Mouse (Mus musculus) urinary bladder, postnatal 14 days (tissue): ENCODE measurements at regions not wholly inside any gene's neighbourhood (a gene's known extent, or its start where the extent isn't known, plus 50 kb on each side); places are given as distances from the start of the nearest gene placed in this dataset.
"Not testable (repeated sequence)": the region's sequence is repeated elsewhere in the genome, so short reads cannot be mapped to it uniquely, and the experiment has no call there.

Experiments
- DNase-seq: peaks from one replicate; pipeline ENCODE4 v3.0.0; 2021; ENCODE audit warnings: low spot score

- DNase-seq = peak; percentile 20
Observed at GRCm38 (mm10) chr10:130594046-130594734, 97.0 kb upstream of the Vmn2r87 start.

- DNase-seq = not testable (repeated sequence)
Observed at GRCm38 (mm10) chr10:130566426-130566825, 69.2 kb upstream of the Vmn2r87 start.

GRCm38 (mm10) chr10:130548570-130548969, 51.4 kb upstream of the Vmn2r87 start:
- no peak for DNase-seq
